Mouse (Mus musculus): ENCODE measurements at regions not wholly inside any gene's neighbourhood (a gene's known extent, or its start where the extent isn't known, plus 50 kb on each side); places are given as distances from the start of the nearest gene placed in this dataset.
"Not testable (repeated sequence)": the region's sequence is repeated elsewhere in the genome, so short reads cannot be mapped to it uniquely, and the experiment has no call there.

DNA sequence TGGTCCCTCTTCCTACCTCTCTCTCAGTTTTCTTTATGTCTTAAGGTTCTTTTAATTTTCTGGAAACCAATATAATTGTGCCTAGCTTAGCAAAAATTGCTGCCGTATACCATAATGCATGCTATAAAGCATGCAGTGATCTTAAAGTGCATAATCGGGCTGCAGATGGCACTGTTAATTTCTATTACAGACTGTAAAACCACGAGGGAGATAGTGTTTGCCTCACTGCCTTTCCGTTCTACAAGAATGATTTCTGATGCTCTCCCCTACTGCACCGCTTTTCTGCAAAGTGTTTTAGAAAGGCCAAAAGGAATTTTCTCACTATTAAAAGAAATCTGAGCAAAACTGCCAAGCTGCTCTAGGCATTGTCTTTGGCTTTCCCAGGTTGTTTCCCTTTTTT is 357.6 kb downstream of the Tusc1 start:
- no peak for DNase-seq (ENCODE audit: low read depth, low spot score)

DNA sequence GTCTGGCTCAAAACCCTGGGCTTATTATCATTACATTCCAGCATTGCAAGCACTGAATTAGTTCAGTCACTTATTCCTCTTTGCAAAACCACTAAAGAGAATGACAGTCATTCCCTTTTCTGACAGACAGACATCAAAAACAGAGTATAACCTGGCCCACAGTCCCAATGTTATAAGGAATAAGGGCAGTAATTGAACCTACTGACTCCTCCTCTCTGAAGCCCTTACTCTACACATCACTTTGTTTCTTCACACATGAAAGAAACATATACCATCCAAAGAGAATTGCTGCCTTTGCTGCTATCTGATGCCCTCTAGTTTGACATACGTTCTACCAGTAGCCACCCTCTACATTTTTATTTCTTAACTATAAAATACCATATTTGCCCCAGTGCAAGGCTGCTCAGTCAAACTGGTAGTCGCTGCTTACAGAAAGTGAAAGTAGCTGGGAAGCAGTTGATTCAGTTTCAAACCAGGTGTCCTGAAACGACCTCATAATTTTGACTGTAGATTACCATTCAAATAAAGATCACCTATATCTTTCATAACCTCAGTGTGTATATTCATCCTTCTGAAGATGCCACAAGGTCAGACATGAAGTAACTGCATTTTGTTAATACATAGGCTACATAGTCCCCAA is 393.1 kb downstream of the Tusc1 start:
- DNase-seq (ENCODE audit: low read depth, low spot score): peak; percentile 78

DNA sequence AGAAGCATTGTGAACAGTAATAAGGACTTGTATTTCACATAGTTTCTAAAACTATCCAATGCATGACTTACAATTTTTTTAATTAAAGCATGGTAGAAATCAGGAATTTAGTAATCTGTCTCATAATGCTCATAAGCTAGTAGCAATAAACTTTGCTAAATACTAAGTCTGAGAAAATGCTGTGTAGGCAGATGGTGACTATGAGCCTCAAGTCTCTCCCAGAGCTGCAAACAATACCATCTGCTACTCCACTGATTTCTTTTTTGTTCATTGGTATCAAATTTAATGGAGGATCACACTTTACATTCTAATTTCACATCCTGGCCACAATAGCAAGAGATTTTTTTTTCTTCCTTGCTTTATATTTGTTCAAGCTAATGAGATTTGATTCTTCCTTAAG is 404.0 kb downstream of the Tusc1 start:
- no peak for DNase-seq (ENCODE audit: low read depth, low spot score)

DNA sequence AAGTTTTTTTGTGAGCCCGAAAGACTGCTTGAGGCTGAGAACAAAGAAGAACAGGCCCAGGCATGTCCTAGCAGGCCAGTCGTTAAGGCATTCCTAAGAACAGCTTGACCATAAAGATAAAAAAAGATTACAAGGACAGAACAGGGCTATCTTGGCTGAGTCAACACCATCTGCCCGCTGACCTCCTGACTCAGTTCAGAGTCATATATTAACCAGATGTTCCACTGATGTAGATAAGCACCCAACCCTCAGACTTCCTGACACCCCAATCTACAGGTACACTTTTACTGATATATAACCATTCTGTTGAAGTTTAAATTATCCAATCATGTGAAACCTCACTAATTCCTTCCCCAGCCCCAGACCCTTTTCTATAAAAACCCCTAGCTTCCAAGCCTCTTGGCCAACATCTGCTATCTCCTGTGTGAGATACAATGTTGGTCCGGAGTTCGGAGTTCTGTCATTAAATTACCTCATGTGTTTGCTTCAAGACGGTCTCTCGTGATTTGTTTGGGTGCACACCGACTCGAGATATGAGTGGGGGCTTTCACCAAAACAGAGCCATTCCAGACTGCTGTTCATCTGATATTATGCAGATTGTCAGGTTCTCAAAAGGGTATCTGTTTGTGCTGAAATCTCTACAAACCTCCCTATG is 413.8 kb downstream of the Tusc1 start:
- no peak for DNase-seq (ENCODE audit: low read depth, low spot score)

DNA sequence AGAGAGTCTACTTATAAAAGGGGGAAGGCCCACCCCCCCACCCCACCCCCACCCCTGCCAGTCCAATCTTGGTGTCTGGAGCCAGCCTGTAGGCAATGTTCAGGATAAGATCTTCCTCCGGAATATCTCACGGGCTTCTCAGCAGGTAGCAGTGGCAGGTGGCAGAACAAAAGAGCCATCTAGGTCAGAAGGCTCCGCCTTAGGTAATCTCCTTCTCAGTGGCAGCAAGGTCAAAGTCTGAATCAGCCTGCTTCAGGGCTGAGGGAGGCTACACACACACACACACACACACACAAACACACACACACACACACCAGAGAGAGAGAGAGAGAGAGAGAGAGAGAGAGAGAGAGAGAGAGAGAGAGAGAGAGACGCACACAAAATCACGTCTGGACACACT is 431.8 kb downstream of the Tusc1 start:
- not testable (repeated sequence) for DNase-seq (ENCODE audit: low read depth, low spot score)

Data from A20 (cell line).